Mouse (Mus musculus): ENCODE data around the gene Ntn5. TPM values are rescaled to one million over a fixed set of nuclear protein-coding genes. Genes with fewer than 3 reads are reported as not detected.

The Ntn5 gene
- polyA plus RNA-seq, 1 experiment from 2014 or later: 1.2 TPM

GRCm38 (mm10) chr7:45723781-45724180 is 40.0 kb downstream of the Ntn5 start:
- ATAC-seq (ENCODE audit: insufficient read depth, low FRiP score): no peak
- WGBS: 90% methylated on average over 14 of the region's 14 CpGs
- Histone ChIP-seq H3K4me1 (ENCODE audit: control insufficient read depth, insufficient read depth, low read length) (peaks cover 16% of the 10 kb centered on the region), H3K36me3 (ENCODE audit: control insufficient read depth, insufficient read depth, low read length) (peaks cover 12% of the 10 kb centered on the region), H3K9me3 (replicated peaks; ENCODE audit: control insufficient read depth, low read length) (no peaks in the 10 kb centered on the region), H3K9ac (ENCODE audit: low read length) (no peak overlapping the region), H3K4me3 (replicated peaks; ENCODE audit: low read length) (no peak overlapping the region), H3K27me3 (ENCODE audit: control insufficient read depth, insufficient read depth, low read length) (no peaks in the 10 kb centered on the region), H3K4me2 (ENCODE audit: low read depth, low read length) (no peak overlapping the region), H3K27ac (ENCODE audit: low read length) (no peak overlapping the region)

- WGBS: 90% methylated on average over 9 of the region's 9 CpGs
- no peak overlapping the region for H3K27ac ChIP-seq (ENCODE audit: low read length)
- H3K9ac ChIP-seq (ENCODE audit: low read length): no peak overlapping the region
- no peaks in the 10 kb centered on the region for H3K27me3 ChIP-seq (ENCODE audit: control insufficient read depth, insufficient read depth, low read length)
- H3K9me3 ChIP-seq (replicated peaks; ENCODE audit: control insufficient read depth, low read length): no peaks in the 10 kb centered on the region
- peaks cover 6% of the 10 kb centered on the region; the same call in 1 of the 2 replicates for H3K36me3 ChIP-seq (ENCODE audit: control insufficient read depth, insufficient read depth, low read length)
- peaks cover 6% of the 10 kb centered on the region; the same call in 1 of the 2 replicates for H3K4me1 ChIP-seq (ENCODE audit: control insufficient read depth, insufficient read depth, low read length)
- no peak overlapping the region for H3K4me3 ChIP-seq (replicated peaks; ENCODE audit: low read length)
- ATAC-seq (ENCODE audit: insufficient read depth, low FRiP score): no peak
- no peak overlapping the region for H3K4me2 ChIP-seq (ENCODE audit: low read depth, low read length)
Observed at GRCm38 (mm10) chr7:45725151-45725550, 41.3 kb downstream of the Ntn5 start.

GRCm38 (mm10) chr7:45725713-45726112 is 41.9 kb downstream of the Ntn5 start, which contains the start of gene Spaca4:
Spaca4 (minus strand) TSS chr7:45725813.
- 86% methylated on average over 11 of the region's 11 CpGs for WGBS
- H3K27ac ChIP-seq (ENCODE audit: low read length): no peak within 1 kb of the TSS
- no peaks in the 10 kb centered on the region for H3K9me3 ChIP-seq (replicated peaks; ENCODE audit: control insufficient read depth, low read length)
- H3K4me3 ChIP-seq (replicated peaks; ENCODE audit: low read length): no peak within 1 kb of the TSS
- no peak for ATAC-seq (ENCODE audit: insufficient read depth, low FRiP score)
- H3K4me1 ChIP-seq (ENCODE audit: control insufficient read depth, insufficient read depth, low read length): peaks cover 11% of the 10 kb centered on the region
- no peaks in the 10 kb centered on the region for H3K27me3 ChIP-seq (ENCODE audit: control insufficient read depth, insufficient read depth, low read length)
- H3K4me2 ChIP-seq (ENCODE audit: low read depth, low read length): no peak within 1 kb of the TSS
- no peak within 1 kb of the TSS for H3K9ac ChIP-seq (ENCODE audit: low read length)
- H3K36me3 ChIP-seq (ENCODE audit: control insufficient read depth, insufficient read depth, low read length): peaks cover 4% of the 10 kb centered on the region; the same call in 1 of the 2 replicates

- Histone ChIP-seq H3K4me3 (replicated peaks; ENCODE audit: low read length) (no peak overlapping the region), H3K4me2 (ENCODE audit: low read depth, low read length) (no peak overlapping the region), H3K27ac (ENCODE audit: low read length) (no peak overlapping the region), H3K9me3 (replicated peaks; ENCODE audit: control insufficient read depth, low read length) (no peaks in the 10 kb centered on the region), H3K27me3 (ENCODE audit: control insufficient read depth, insufficient read depth, low read length) (no peaks in the 10 kb centered on the region), H3K4me1 (ENCODE audit: control insufficient read depth, insufficient read depth, low read length) (peaks cover 17% of the 10 kb centered on the region), H3K9ac (ENCODE audit: low read length) (no peak overlapping the region), H3K36me3 (ENCODE audit: control insufficient read depth, insufficient read depth, low read length) (peaks cover 4% of the 10 kb centered on the region; the same call in 1 of the 2 replicates)
- WGBS: 90% methylated on average over 10 of the region's 10 CpGs
- no peak for ATAC-seq (ENCODE audit: insufficient read depth, low FRiP score)
Observed at GRCm38 (mm10) chr7:45726419-45726818, 42.6 kb downstream of the Ntn5 start.

GRCm38 (mm10) chr7:45727625-45728024 is 43.8 kb downstream of the Ntn5 start:
- Histone ChIP-seq H3K4me2 (ENCODE audit: low read depth, low read length) (peak overlapping the region; percentile 19; the same call in 1 of the 2 replicates), H3K27me3 (ENCODE audit: control insufficient read depth, insufficient read depth, low read length) (no peaks in the 10 kb centered on the region), H3K9me3 (replicated peaks; ENCODE audit: control insufficient read depth, low read length) (no peaks in the 10 kb centered on the region), H3K4me3 (replicated peaks; ENCODE audit: low read length) (no peak overlapping the region), H3K9ac (ENCODE audit: low read length) (no peak overlapping the region), H3K27ac (ENCODE audit: low read length) (peak overlapping the region; percentile 75), H3K36me3 (ENCODE audit: control insufficient read depth, insufficient read depth, low read length) (peaks cover 4% of the 10 kb centered on the region; the same call in 1 of the 2 replicates), H3K4me1 (ENCODE audit: control insufficient read depth, insufficient read depth, low read length) (peaks cover 17% of the 10 kb centered on the region)
- 53% methylated on average over 3 of the region's 3 CpGs for WGBS
- ATAC-seq (ENCODE audit: insufficient read depth, low FRiP score): peak; percentile 56; the same call in 1 of the 2 replicates

GRCm38 (mm10) chr7:45730727-45731431 is 47.1 kb downstream of the Ntn5 start:
- 17% methylated on average over 16 of the region's 16 CpGs for WGBS
- no peaks in the 10 kb centered on the region for H3K27me3 ChIP-seq (ENCODE audit: control insufficient read depth, insufficient read depth, low read length)
- H3K4me3 ChIP-seq (replicated peaks; ENCODE audit: low read length): no peak overlapping the region
- H3K27ac ChIP-seq (ENCODE audit: low read length): peak overlapping the region; percentile 82
- peak; percentile 35; the same call in 1 of the 2 replicates for ATAC-seq (ENCODE audit: insufficient read depth, low FRiP score)
- peak overlapping the region; percentile 43; the same call in 1 of the 2 replicates for H3K9ac ChIP-seq (ENCODE audit: low read length)
- H3K4me2 ChIP-seq (ENCODE audit: low read depth, low read length): no peak overlapping the region
- peaks cover 17% of the 10 kb centered on the region for H3K4me1 ChIP-seq (ENCODE audit: control insufficient read depth, insufficient read depth, low read length)
- H3K36me3 ChIP-seq (ENCODE audit: control insufficient read depth, insufficient read depth, low read length): no peaks in the 10 kb centered on the region
- H3K9me3 ChIP-seq (replicated peaks; ENCODE audit: control insufficient read depth, low read length): no peaks in the 10 kb centered on the region

- Histone ChIP-seq H3K27me3 (ENCODE audit: control insufficient read depth, insufficient read depth, low read length) (no peaks in the 10 kb centered on the region), H3K27ac (ENCODE audit: low read length) (no peak overlapping the region), H3K4me3 (replicated peaks; ENCODE audit: low read length) (no peak overlapping the region), H3K36me3 (ENCODE audit: control insufficient read depth, insufficient read depth, low read length) (no peaks in the 10 kb centered on the region), H3K9me3 (replicated peaks; ENCODE audit: control insufficient read depth, low read length) (no peaks in the 10 kb centered on the region), H3K4me1 (ENCODE audit: control insufficient read depth, insufficient read depth, low read length) (peaks cover 12% of the 10 kb centered on the region), H3K9ac (ENCODE audit: low read length) (no peak overlapping the region), H3K4me2 (ENCODE audit: low read depth, low read length) (no peak overlapping the region)
- 82% methylated on average over 5 of the region's 5 CpGs for WGBS
- no peak for ATAC-seq (ENCODE audit: insufficient read depth, low FRiP score)
Observed at GRCm38 (mm10) chr7:45733477-45733876, 49.7 kb downstream of the Ntn5 start.

GRCm38 (mm10) chr7:45739162-45739763 is 55.4 kb downstream of the Ntn5 start:
- no peaks in the 10 kb centered on the region for H3K27me3 ChIP-seq (ENCODE audit: control insufficient read depth, insufficient read depth, low read length)
- H3K9me3 ChIP-seq (replicated peaks; ENCODE audit: control insufficient read depth, low read length): no peaks in the 10 kb centered on the region
- H3K4me2 ChIP-seq (ENCODE audit: low read depth, low read length): no peak overlapping the region
- WGBS: 7% methylated on average over 9 of the region's 9 CpGs
- no peak overlapping the region for H3K27ac ChIP-seq (ENCODE audit: low read length)
- H3K9ac ChIP-seq (ENCODE audit: low read length): no peak overlapping the region
- no peak overlapping the region for H3K4me3 ChIP-seq (replicated peaks; ENCODE audit: low read length)
- no peaks in the 10 kb centered on the region for H3K36me3 ChIP-seq (ENCODE audit: control insufficient read depth, insufficient read depth, low read length)
- H3K4me1 ChIP-seq (ENCODE audit: control insufficient read depth, insufficient read depth, low read length): no peaks in the 10 kb centered on the region
- peak; percentile 77; the same call in 1 of the 2 replicates for ATAC-seq (ENCODE audit: insufficient read depth, low FRiP score)

- H3K4me3 ChIP-seq (replicated peaks; ENCODE audit: low read length): no peak overlapping the region
- H3K9me3 ChIP-seq (replicated peaks; ENCODE audit: control insufficient read depth, low read length): no peaks in the 10 kb centered on the region
- H3K4me2 ChIP-seq (ENCODE audit: low read depth, low read length): no peak overlapping the region
- H3K9ac ChIP-seq (ENCODE audit: low read length): no peak overlapping the region
- H3K4me1 ChIP-seq (ENCODE audit: control insufficient read depth, insufficient read depth, low read length): no peaks in the 10 kb centered on the region
- 56% methylated on average over 10 of the region's 10 CpGs for WGBS
- no peak overlapping the region for H3K27ac ChIP-seq (ENCODE audit: low read length)
- no peaks in the 10 kb centered on the region for H3K27me3 ChIP-seq (ENCODE audit: control insufficient read depth, insufficient read depth, low read length)
- no peaks in the 10 kb centered on the region for H3K36me3 ChIP-seq (ENCODE audit: control insufficient read depth, insufficient read depth, low read length)
- no peak for ATAC-seq (ENCODE audit: insufficient read depth, low FRiP score)
Observed at GRCm38 (mm10) chr7:45739820-45740219, 56.0 kb downstream of the Ntn5 start.

All from stomach, embryonic 16.5 days (tissue).